In genomic region chr1:78309280-78309679, GRCm38 (mm10) we compare ENCODE assay signal across 14 mouse cellular contexts. TPM values are rescaled to one million over a fixed set of nuclear protein-coding genes. Genes with fewer than 3 reads are reported as not detected.
DNase-seq lines count a peak whose midpoint lies in the region.
"Had no signal": no experiment of that assay in that cellular context is flagged by ENCODE, and none has a peak within 500 bp of the region (broad histone marks: within the 10 kb centered on the region; RNA-seq: fewer than 3 reads in every experiment).

No protein-coding gene starts in this region.

- no peak overlapping the region for H3K27ac ChIP-seq in embryonic facial prominence, embryonic 10.5 days (replicated peaks)
- H3K27ac ChIP-seq: embryonic facial prominence, embryonic 12.5 days; hindbrain, postnatal 0 days; liver, embryonic 15.5 days had no signal

- DNase-seq in cerebellum, adult 9-11 months = peak; percentile 45
- no peak for DNase-seq in cerebellum, postnatal 4 days (ENCODE audit: low spot score in 2 of 2)
- peak; percentile 9 for DNase-seq in ES-CJ7 (ENCODE audit: low read depth, low spot score)
- DNase-seq in embryonic facial prominence, embryonic 10.5 days (ENCODE audit: low spot score) = peak; percentile 69
- DNase-seq in kidney, postnatal 36 days = peak; percentile 18 to 37
- no peak for DNase-seq in thymus, postnatal 14 days
- DNase-seq in heart, postnatal 4 days = no peak
- no peak for DNase-seq in gastrocnemius, postnatal 4 days (ENCODE audit: low spot score in 2 of 2)
- DNase-seq: adrenal gland, postnatal 36 days; thymus, postnatal 4 days had no signal

- peak overlapping the region; percentile 65 for H3K4me3 ChIP-seq in embryonic facial prominence, embryonic 10.5 days

- no peaks in the 10 kb centered on the region for H3K9me3 ChIP-seq in embryonic facial prominence, embryonic 10.5 days
- H3K9me3 ChIP-seq: embryonic facial prominence, embryonic 12.5 days; liver, embryonic 15.5 days had no signal

- H3K4me1 ChIP-seq in embryonic facial prominence, embryonic 10.5 days = peaks cover 42% of the 10 kb centered on the region
- H3K4me1 ChIP-seq: liver, embryonic 15.5 days had no signal

- no peaks in the 10 kb centered on the region for H3K36me3 ChIP-seq in embryonic facial prominence, embryonic 10.5 days (replicated peaks)
- H3K36me3 ChIP-seq: embryonic facial prominence, embryonic 12.5 days; liver, embryonic 15.5 days had no signal

- 2% methylated on average over 9 of the region's 9 CpGs for WGBS in embryonic facial prominence, embryonic 10.5 days

- peaks cover 65% of the 10 kb centered on the region for H3K27me3 ChIP-seq in embryonic facial prominence, embryonic 10.5 days (replicated peaks; ENCODE audit: low read depth, poor library complexity, severe bottlenecking)

RNA-seq across cellular contexts. Expression of gene Sgpp2, which starts 0.9 kb away (rescaled TPM):
- polyA plus RNA-seq in embryonic facial prominence, embryonic 10.5 days (2016; fragmentation: Nextera tagmentation; extraction: Ambion mirVana) = 5.6 and 9.0 TPM in 2 replicates
- under 1 TPM; 0.10 to 0.11 TPM for total RNA-seq in heart, postnatal 4 days (2021)
- not detected for total RNA-seq in gastrocnemius, postnatal 4 days (2021)
- total RNA-seq: megakaryocyte-erythroid progenitor cell, adult 5-6 weeks had no signal

Comparison
In these comparisons a context has a peak if more than half of its experiments do, and no peak if none do; other contexts are left out.
1. DNase-seq: peak in cerebellum, adult 9-11 months (single experiment), ES-CJ7 (single experiment), embryonic facial prominence, embryonic 10.5 days (single experiment) and kidney, postnatal 36 days (2 of 2); none in cerebellum, postnatal 4 days (0 of 2), thymus, postnatal 14 days (single experiment), heart, postnatal 4 days (single experiment) and gastrocnemius, postnatal 4 days (0 of 2).